Mouse (Mus musculus) embryo, embryonic 10 days (tissue): ENCODE data around the gene Vmo1.
"Not testable (repeated sequence)": the region's sequence is repeated elsewhere in the genome, so short reads cannot be mapped to it uniquely, and the experiment has no call there.

Experiments
- DNase-seq: peaks from one replicate; pipeline ENCODE4 v3.0.0-alpha.2; 2015; ENCODE audit warnings: low spot score

Vmo1 gene

GRCm38 (mm10) chr11:70520178-70520769, 5.9 kb upstream of the Vmo1 start:
- DNase-seq = peak; percentile 67

GRCm38 (mm10) chr11:70518923-70519322, 4.5 kb upstream of the Vmo1 start, which contains the start of gene Gltpd2:
Gene Gltpd2 (plus strand): TSS chr11:70519196.
- DNase-seq = no peak

GRCm38 (mm10) chr11:70518436-70518835, 4.0 kb upstream of the Vmo1 start:
- DNase-seq = no peak

- peak; percentile 72 for DNase-seq
Measured at GRCm38 (mm10) chr11:70516352-70516751, 1.9 kb upstream of the Vmo1 start.

GRCm38 (mm10) chr11:70513520-70513919, 896 bp downstream of the Vmo1 start:
- no peak for DNase-seq

GRCm38 (mm10) chr11:70512709-70513342, 1.6 kb downstream of the Vmo1 start:
- DNase-seq = no peak

GRCm38 (mm10) chr11:70511825-70512224, 2.6 kb downstream of the Vmo1 start:
- no peak for DNase-seq

- no peak for DNase-seq
Measured at GRCm38 (mm10) chr11:70511242-70511641, 3.2 kb downstream of the Vmo1 start.

- peak; percentile 73 for DNase-seq
Measured at GRCm38 (mm10) chr11:70509753-70510564, 4.5 kb downstream of the Vmo1 start.

- no peak for DNase-seq
Measured at GRCm38 (mm10) chr11:70506962-70507515, 7.4 kb downstream of the Vmo1 start.

- peak; percentile 73 for DNase-seq
Measured at GRCm38 (mm10) chr11:70506385-70506784, 8.0 kb downstream of the Vmo1 start.

- DNase-seq = no peak
Measured at GRCm38 (mm10) chr11:70504970-70505369, 9.4 kb downstream of the Vmo1 start, which contains the start of gene Tm4sf5. Gene Tm4sf5 (plus strand): TSS chr11:70505244.

- no peak for DNase-seq
Measured at GRCm38 (mm10) chr11:70502018-70502417, 12.4 kb downstream of the Vmo1 start.

- no peak for DNase-seq
Measured at GRCm38 (mm10) chr11:70500476-70500812, 14.0 kb downstream of the Vmo1 start.

- DNase-seq = no peak
Measured at GRCm38 (mm10) chr11:70499566-70500475, 14.6 kb downstream of the Vmo1 start.

- no peak for DNase-seq
Measured at GRCm38 (mm10) chr11:70489684-70490083, 24.7 kb downstream of the Vmo1 start.

- no peak for DNase-seq
Measured at GRCm38 (mm10) chr11:70489138-70489537, 25.3 kb downstream of the Vmo1 start.

- no peak for DNase-seq
Measured at GRCm38 (mm10) chr11:70487816-70488215, 26.6 kb downstream of the Vmo1 start.

GRCm38 (mm10) chr11:70485498-70485897, 28.9 kb downstream of the Vmo1 start:
- DNase-seq = no peak

GRCm38 (mm10) chr11:70474872-70475534, 39.4 kb downstream of the Vmo1 start:
- no peak for DNase-seq

- DNase-seq = not testable (repeated sequence)
Measured at GRCm38 (mm10) chr11:70473291-70473690, 41.1 kb downstream of the Vmo1 start.
